Mouse (Mus musculus): ENCODE measurements at regions not wholly inside any gene's neighbourhood (a gene's known extent, or its start where the extent isn't known, plus 50 kb on each side); places are given as distances from the start of the nearest gene placed in this dataset.

GRCm38 (mm10) chr11:27280791-27281190, 687.0 kb upstream of the Vrk2 start:
- 64% methylated on average over 3 of the region's 3 CpGs for WGBS
- H3K27ac ChIP-seq: no peak overlapping the region
- H3K4me2 ChIP-seq: no peak overlapping the region
- no peaks in the 10 kb centered on the region for H3K4me1 ChIP-seq
- no peak overlapping the region for H3K4me3 ChIP-seq
- H3K27me3 ChIP-seq (replicated peaks): no peaks in the 10 kb centered on the region
- H3K9me3 ChIP-seq: no peaks in the 10 kb centered on the region
- no peaks in the 10 kb centered on the region for H3K36me3 ChIP-seq (replicated peaks)
- no peak overlapping the region for H3K9ac ChIP-seq
- no peak for ATAC-seq (replicated peaks)

- H3K36me3 ChIP-seq (replicated peaks): no peaks in the 10 kb centered on the region
- peak; percentile 88 for ATAC-seq (replicated peaks)
- WGBS: 9% methylated on average over 1 of the region's 1 CpGs
- H3K27ac ChIP-seq: no peak overlapping the region
- no peaks in the 10 kb centered on the region for H3K27me3 ChIP-seq (replicated peaks)
- no peak overlapping the region for H3K4me3 ChIP-seq
- H3K9ac ChIP-seq: no peak overlapping the region
- H3K4me2 ChIP-seq: no peak overlapping the region
- H3K9me3 ChIP-seq: no peaks in the 10 kb centered on the region
- H3K4me1 ChIP-seq: no peaks in the 10 kb centered on the region
Measured at GRCm38 (mm10) chr11:27264253-27264652, 670.5 kb upstream of the Vrk2 start.

GRCm38 (mm10) chr11:27258521-27258920, 664.7 kb upstream of the Vrk2 start:
- WGBS: 83% methylated on average over 1 of the region's 1 CpGs
- Histone ChIP-seq H3K36me3 (replicated peaks) (no peaks in the 10 kb centered on the region), H3K4me2 (no peak overlapping the region), H3K9me3 (no peaks in the 10 kb centered on the region), H3K27me3 (replicated peaks) (no peaks in the 10 kb centered on the region), H3K9ac (no peak overlapping the region), H3K4me3 (no peak overlapping the region), H3K27ac (no peak overlapping the region), H3K4me1 (no peaks in the 10 kb centered on the region)
- ATAC-seq (replicated peaks): no peak

- no peak for ATAC-seq (replicated peaks)
- no peaks in the 10 kb centered on the region for H3K27me3 ChIP-seq (replicated peaks)
- H3K9me3 ChIP-seq: no peaks in the 10 kb centered on the region
- no peak overlapping the region for H3K27ac ChIP-seq
- no peak overlapping the region for H3K4me3 ChIP-seq
- H3K36me3 ChIP-seq (replicated peaks): no peaks in the 10 kb centered on the region
- 95% methylated on average over 1 of the region's 1 CpGs for WGBS
- H3K9ac ChIP-seq: no peak overlapping the region
- H3K4me2 ChIP-seq: no peak overlapping the region
- no peaks in the 10 kb centered on the region for H3K4me1 ChIP-seq
Measured at GRCm38 (mm10) chr11:27235884-27236283, 642.1 kb upstream of the Vrk2 start.

GRCm38 (mm10) chr11:27226454-27226853, 632.7 kb upstream of the Vrk2 start:
- ATAC-seq (replicated peaks): no peak
- H3K36me3 ChIP-seq (replicated peaks): no peaks in the 10 kb centered on the region
- H3K4me1 ChIP-seq: no peaks in the 10 kb centered on the region
- H3K27me3 ChIP-seq (replicated peaks): no peaks in the 10 kb centered on the region
- no peak overlapping the region for H3K4me2 ChIP-seq
- H3K27ac ChIP-seq: no peak overlapping the region
- H3K4me3 ChIP-seq: no peak overlapping the region
- H3K9me3 ChIP-seq: no peaks in the 10 kb centered on the region
- no peak overlapping the region for H3K9ac ChIP-seq

- Histone ChIP-seq H3K36me3 (replicated peaks) (no peaks in the 10 kb centered on the region), H3K4me2 (no peak overlapping the region), H3K9me3 (no peaks in the 10 kb centered on the region), H3K27me3 (replicated peaks) (no peaks in the 10 kb centered on the region), H3K4me3 (no peak overlapping the region), H3K4me1 (no peaks in the 10 kb centered on the region), H3K27ac (no peak overlapping the region), H3K9ac (no peak overlapping the region)
- 71% methylated on average over 3 of the region's 3 CpGs for WGBS
- ATAC-seq (replicated peaks): no peak
Measured at GRCm38 (mm10) chr11:27222436-27222835, 628.6 kb upstream of the Vrk2 start.

GRCm38 (mm10) chr11:27221956-27222355, 628.2 kb upstream of the Vrk2 start:
- no peak overlapping the region for H3K4me3 ChIP-seq
- no peak overlapping the region for H3K9ac ChIP-seq
- no peak overlapping the region for H3K27ac ChIP-seq
- 76% methylated on average over 1 of the region's 1 CpGs for WGBS
- H3K27me3 ChIP-seq (replicated peaks): no peaks in the 10 kb centered on the region
- H3K4me1 ChIP-seq: no peaks in the 10 kb centered on the region
- no peaks in the 10 kb centered on the region for H3K36me3 ChIP-seq (replicated peaks)
- H3K4me2 ChIP-seq: no peak overlapping the region
- ATAC-seq (replicated peaks): no peak
- no peaks in the 10 kb centered on the region for H3K9me3 ChIP-seq

GRCm38 (mm10) chr11:27219715-27220699, 626.2 kb upstream of the Vrk2 start:
- Histone ChIP-seq H3K27me3 (replicated peaks) (no peaks in the 10 kb centered on the region), H3K36me3 (replicated peaks) (no peaks in the 10 kb centered on the region), H3K9ac (no peak overlapping the region), H3K27ac (no peak overlapping the region), H3K4me3 (no peak overlapping the region), H3K4me1 (no peaks in the 10 kb centered on the region), H3K4me2 (no peak overlapping the region), H3K9me3 (no peaks in the 10 kb centered on the region)
- WGBS: 39% methylated on average over 6 of the region's 6 CpGs
- ATAC-seq (replicated peaks): peak; percentile 81

GRCm38 (mm10) chr11:27215752-27216151, 622.0 kb upstream of the Vrk2 start:
- no peak for ATAC-seq (replicated peaks)
- Histone ChIP-seq H3K27ac (no peak overlapping the region), H3K4me2 (no peak overlapping the region), H3K4me3 (no peak overlapping the region), H3K9ac (no peak overlapping the region), H3K4me1 (no peaks in the 10 kb centered on the region), H3K9me3 (no peaks in the 10 kb centered on the region), H3K36me3 (replicated peaks) (no peaks in the 10 kb centered on the region), H3K27me3 (replicated peaks) (no peaks in the 10 kb centered on the region)
- 73% methylated on average over 3 of the region's 3 CpGs for WGBS

- Histone ChIP-seq H3K4me1 (no peaks in the 10 kb centered on the region), H3K4me3 (no peak overlapping the region), H3K9ac (no peak overlapping the region), H3K36me3 (replicated peaks) (no peaks in the 10 kb centered on the region), H3K4me2 (no peak overlapping the region), H3K9me3 (no peaks in the 10 kb centered on the region), H3K27ac (no peak overlapping the region), H3K27me3 (replicated peaks) (no peaks in the 10 kb centered on the region)
- WGBS: 77% methylated on average over 17 of the region's 17 CpGs
- ATAC-seq (replicated peaks): no peak
Measured at GRCm38 (mm10) chr11:27203330-27204214, 609.8 kb upstream of the Vrk2 start.

GRCm38 (mm10) chr11:27184035-27184434, 590.2 kb upstream of the Vrk2 start:
- no peaks in the 10 kb centered on the region for H3K27me3 ChIP-seq (replicated peaks)
- H3K9ac ChIP-seq: no peak overlapping the region
- no peak for ATAC-seq (replicated peaks)
- no peaks in the 10 kb centered on the region for H3K9me3 ChIP-seq
- H3K4me3 ChIP-seq: no peak overlapping the region
- no peaks in the 10 kb centered on the region for H3K36me3 ChIP-seq (replicated peaks)
- no peaks in the 10 kb centered on the region for H3K4me1 ChIP-seq
- H3K27ac ChIP-seq: no peak overlapping the region
- no peak overlapping the region for H3K4me2 ChIP-seq
- WGBS: 88% methylated on average over 2 of the region's 2 CpGs

GRCm38 (mm10) chr11:27183422-27183821, 589.6 kb upstream of the Vrk2 start:
- Histone ChIP-seq H3K36me3 (replicated peaks) (no peaks in the 10 kb centered on the region), H3K9ac (no peak overlapping the region), H3K27ac (no peak overlapping the region), H3K9me3 (no peaks in the 10 kb centered on the region), H3K4me1 (no peaks in the 10 kb centered on the region), H3K4me2 (no peak overlapping the region), H3K4me3 (no peak overlapping the region), H3K27me3 (replicated peaks) (no peaks in the 10 kb centered on the region)
- ATAC-seq (replicated peaks): no peak
